Mouse (Mus musculus): ENCODE measurements around the gene Sugp1. TPM values are rescaled to one million over a fixed set of nuclear protein-coding genes. Genes with fewer than 3 reads are reported as not detected.

Gene Sugp1
- polyA plus RNA-seq, 1 experiment: 38.4 TPM

DNA sequence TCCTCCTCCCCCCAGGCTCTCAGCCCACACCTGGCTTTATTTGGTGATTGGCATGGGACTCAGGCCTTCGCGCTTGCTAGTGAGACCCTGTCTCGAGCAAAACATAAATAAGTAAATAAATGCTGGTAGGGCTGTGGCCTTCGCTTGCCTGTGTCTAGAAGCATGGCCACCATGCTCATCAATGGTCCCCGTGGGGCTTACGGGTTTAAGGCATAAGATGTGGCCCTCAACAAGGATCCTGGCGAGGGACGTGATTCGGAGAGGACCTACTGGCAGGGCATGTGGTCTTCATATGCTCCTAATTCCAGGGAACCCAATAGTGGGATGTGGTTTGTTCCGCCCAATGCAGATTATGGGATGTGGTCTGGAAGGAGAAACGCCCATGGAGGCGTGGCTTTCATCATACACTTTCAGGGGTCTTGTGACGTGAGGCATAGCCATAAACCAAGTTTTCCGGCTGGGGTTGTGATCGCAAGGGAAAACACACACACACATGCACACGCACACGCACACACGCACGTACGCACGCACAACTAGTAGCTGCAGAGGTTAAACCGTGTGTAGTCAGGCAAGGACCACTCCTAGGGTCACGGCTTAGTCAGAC is 68.7 kb downstream of the Sugp1 start:
- no peak overlapping the region for H3K4me2 ChIP-seq (ENCODE audit: low read depth)
- H3K36me3 ChIP-seq (ENCODE audit: control insufficient read depth, insufficient read depth): no peaks in the 10 kb centered on the region
- TF ChIP-seq TCF12 (IDR thresholded peaks at IDR 0.05; ENCODE audit: insufficient read depth, poor library complexity, severe bottlenecking) (no peak), CEBPB (IDR thresholded peaks at IDR 0.05; ENCODE audit: insufficient read depth, poor library complexity, severe bottlenecking) (no peak), REST (IDR thresholded peaks at IDR 0.05; ENCODE audit: insufficient read depth, insufficient read length) (no peak), E2F4 (IDR thresholded peaks at IDR 0.05; ENCODE audit: insufficient read depth) (no peak), MAX (IDR thresholded peaks at IDR 0.05; ENCODE audit: low read depth) (no peak), TCF3 (IDR thresholded peaks at IDR 0.05; ENCODE audit: insufficient read length, low read depth) (no peak), MYOG (IDR thresholded peaks at IDR 0.05; ENCODE audit: control insufficient read depth in 1 of 3, insufficient read depth in 1 of 3, insufficient read length in 2 of 3, low read depth in 2 of 3) (no peak), SRF (IDR thresholded peaks at IDR 0.05; ENCODE audit: control insufficient read depth, insufficient read length, low read depth) (no peak), USF1 (IDR thresholded peaks at IDR 0.05; ENCODE audit: low read depth) (no peak), POLR2A (IDR thresholded peaks at IDR 0.05; ENCODE audit: insufficient read length, low read depth) (no peak)
- H3K79me2 ChIP-seq (ENCODE audit: control insufficient read depth, insufficient read depth): no peaks in the 10 kb centered on the region
- H3K4me3 ChIP-seq: no peak overlapping the region
- H3K27me3 ChIP-seq (ENCODE audit: control insufficient read depth, insufficient read depth, insufficient read length): peaks cover 94% of the 10 kb centered on the region
- no peak overlapping the region for H3ac ChIP-seq (ENCODE audit: control insufficient read depth, insufficient read length)

- H3K27me3 ChIP-seq (ENCODE audit: control insufficient read depth, insufficient read depth, insufficient read length): peaks cover 97% of the 10 kb centered on the region
- no peak overlapping the region for H3ac ChIP-seq (ENCODE audit: control insufficient read depth, insufficient read length)
- H3K79me2 ChIP-seq (ENCODE audit: control insufficient read depth, insufficient read depth): no peaks in the 10 kb centered on the region
- TF ChIP-seq TCF3 (IDR thresholded peaks at IDR 0.05; ENCODE audit: insufficient read length, low read depth): no peak
- TF ChIP-seq POLR2AphosphoS2 (IDR thresholded peaks at IDR 0.05; ENCODE audit: insufficient read length, low read depth): no peak
- no peak for TF ChIP-seq E2F4 (IDR thresholded peaks at IDR 0.05; ENCODE audit: insufficient read depth)
- TF ChIP-seq REST (IDR thresholded peaks at IDR 0.05; ENCODE audit: insufficient read depth, insufficient read length): no peak
- TF ChIP-seq MYOG (IDR thresholded peaks at IDR 0.05; ENCODE audit: control insufficient read depth in 1 of 3, insufficient read depth in 1 of 3, insufficient read length in 2 of 3, low read depth in 2 of 3): no peak
- no peak for TF ChIP-seq CEBPB (IDR thresholded peaks at IDR 0.05; ENCODE audit: insufficient read depth, poor library complexity, severe bottlenecking)
- no peak for TF ChIP-seq USF1 (IDR thresholded peaks at IDR 0.05; ENCODE audit: low read depth)
- no peak for TF ChIP-seq MYOD1 (IDR thresholded peaks at IDR 0.05; ENCODE audit: control insufficient read depth in 1 of 3, insufficient read length in 2 of 3, low read depth in 2 of 3)
- TF ChIP-seq MAX (IDR thresholded peaks at IDR 0.05; ENCODE audit: low read depth): no peak
- no peaks in the 10 kb centered on the region for H3K36me3 ChIP-seq (ENCODE audit: control insufficient read depth, insufficient read depth)
- no peak overlapping the region for H3K4me2 ChIP-seq (ENCODE audit: low read depth)
- no peak overlapping the region for H3K4me3 ChIP-seq
Observed at GRCm38 (mm10) chr8:70112401-70113016, 69.9 kb downstream of the Sugp1 start.

- Histone ChIP-seq H3K4me3 (no peak overlapping the region), H3K4me2 (ENCODE audit: low read depth) (no peak overlapping the region), H3K27me3 (ENCODE audit: control insufficient read depth, insufficient read depth, insufficient read length) (peaks cover 88% of the 10 kb centered on the region), H3ac (ENCODE audit: control insufficient read depth, insufficient read length) (no peak overlapping the region), H3K79me2 (ENCODE audit: control insufficient read depth, insufficient read depth) (no peaks in the 10 kb centered on the region), H3K36me3 (ENCODE audit: control insufficient read depth, insufficient read depth) (no peaks in the 10 kb centered on the region)
- TF ChIP-seq TCF3 (IDR thresholded peaks at IDR 0.05; ENCODE audit: insufficient read length, low read depth): no peak
- TF ChIP-seq USF1 (IDR thresholded peaks at IDR 0.05; ENCODE audit: low read depth): no peak
- no peak for TF ChIP-seq TCF12 (IDR thresholded peaks at IDR 0.05; ENCODE audit: insufficient read depth, poor library complexity, severe bottlenecking)
- no peak for TF ChIP-seq SRF (IDR thresholded peaks at IDR 0.05; ENCODE audit: control insufficient read depth, insufficient read length, low read depth)
- no peak for TF ChIP-seq E2F4 (IDR thresholded peaks at IDR 0.05; ENCODE audit: insufficient read depth)
- TF ChIP-seq MAX (IDR thresholded peaks at IDR 0.05; ENCODE audit: low read depth): no peak
- no peak for TF ChIP-seq POLR2A (IDR thresholded peaks at IDR 0.05; ENCODE audit: insufficient read length, low read depth)
- no peak for TF ChIP-seq MYOG (IDR thresholded peaks at IDR 0.05; ENCODE audit: control insufficient read depth in 1 of 3, insufficient read depth in 1 of 3, insufficient read length in 2 of 3, low read depth in 2 of 3)
- no peak for TF ChIP-seq MYOD1 (IDR thresholded peaks at IDR 0.05; ENCODE audit: control insufficient read depth in 1 of 3, insufficient read length in 2 of 3, low read depth in 2 of 3)
- TF ChIP-seq CEBPB (IDR thresholded peaks at IDR 0.05; ENCODE audit: insufficient read depth, poor library complexity, severe bottlenecking): no peak
- no peak for TF ChIP-seq POLR2AphosphoS2 (IDR thresholded peaks at IDR 0.05; ENCODE audit: insufficient read length, low read depth)
Observed at GRCm38 (mm10) chr8:70114488-70114887, 71.9 kb downstream of the Sugp1 start.

GRCm38 (mm10) chr8:70114892-70115291 is 72.3 kb downstream of the Sugp1 start:
- Histone ChIP-seq H3K27me3 (ENCODE audit: control insufficient read depth, insufficient read depth, insufficient read length) (peaks cover 88% of the 10 kb centered on the region), H3K36me3 (ENCODE audit: control insufficient read depth, insufficient read depth) (no peaks in the 10 kb centered on the region), H3K4me3 (no peak overlapping the region), H3K4me2 (ENCODE audit: low read depth) (no peak overlapping the region), H3ac (ENCODE audit: control insufficient read depth, insufficient read length) (no peak overlapping the region), H3K79me2 (ENCODE audit: control insufficient read depth, insufficient read depth) (no peaks in the 10 kb centered on the region)
- TF ChIP-seq MYOD1 (IDR thresholded peaks at IDR 0.05; ENCODE audit: control insufficient read depth in 1 of 3, insufficient read length in 2 of 3, low read depth in 2 of 3) (no peak), CEBPB (IDR thresholded peaks at IDR 0.05; ENCODE audit: insufficient read depth, poor library complexity, severe bottlenecking) (no peak), MYOG (IDR thresholded peaks at IDR 0.05; ENCODE audit: control insufficient read depth in 1 of 3, insufficient read depth in 1 of 3, insufficient read length in 2 of 3, low read depth in 2 of 3) (no peak), MAX (IDR thresholded peaks at IDR 0.05; ENCODE audit: low read depth) (no peak), E2F4 (IDR thresholded peaks at IDR 0.05; ENCODE audit: insufficient read depth) (no peak), TCF12 (IDR thresholded peaks at IDR 0.05; ENCODE audit: insufficient read depth, poor library complexity, severe bottlenecking) (no peak), TCF3 (IDR thresholded peaks at IDR 0.05; ENCODE audit: insufficient read length, low read depth) (no peak), REST (IDR thresholded peaks at IDR 0.05; ENCODE audit: insufficient read depth, insufficient read length) (no peak)
